Mouse (Mus musculus): ENCODE data around the gene Mars.

DNA sequence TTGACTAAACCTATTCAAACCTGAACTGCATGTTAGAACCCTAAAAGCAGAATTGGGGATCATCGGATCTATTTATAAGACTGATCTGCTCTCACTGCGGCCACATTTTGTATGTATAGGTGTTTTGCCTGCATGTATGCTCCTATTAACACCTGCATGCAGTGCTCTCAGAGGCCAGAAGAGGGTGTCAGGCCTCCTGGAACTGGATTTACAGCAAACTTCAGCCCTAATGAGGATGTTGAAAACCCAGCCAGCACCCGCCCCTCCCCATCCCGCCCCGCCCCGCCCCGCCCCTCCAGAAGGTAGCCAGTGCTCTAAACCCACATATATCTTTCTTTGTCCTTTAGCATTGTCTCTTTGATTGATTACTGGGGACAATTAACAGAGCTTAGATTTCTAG is 12.9 kb upstream of the Mars start:
- no peak for TF ChIP-seq ZC3H11A (IDR thresholded peaks at IDR 0.05; ENCODE audit: low read depth, low read length)
- TF ChIP-seq HCFC1 (IDR thresholded peaks at IDR 0.05; ENCODE audit: low read depth, low read length), result 0 out of 2 replicates have a peak, but pooled peaks have one; percentile 44
- no peak for TF ChIP-seq POLR2A (IDR thresholded peaks at IDR 0.05; ENCODE audit: control insufficient read depth in 1 of 2, insufficient read depth in 1 of 2, low read depth in 1 of 2, low read length in 2 of 2, poor library complexity in 1 of 2)
- TF ChIP-seq CTCF (IDR thresholded peaks at IDR 0.05 in 2 of 3, conservative IDR thresholded peaks at IDR 0.05 in 1 of 3; ENCODE audit: control insufficient read depth in 1 of 3, insufficient read depth in 1 of 3, low read depth in 2 of 3, low read length in 3 of 3, poor library complexity in 1 of 3, severe bottlenecking in 1 of 3), result peak; percentile 49 to 66 (median 60)
- TF ChIP-seq USF1 (IDR thresholded peaks at IDR 0.05; ENCODE audit: low read depth, low read length), result no peak
- TF ChIP-seq CHD2 (IDR thresholded peaks at IDR 0.05; ENCODE audit: low read length), result no peak
- TF ChIP-seq POLR2AphosphoS2 (IDR thresholded peaks at IDR 0.05; ENCODE audit: low read length), result no peak
- 0 out of 2 replicates have a peak, but pooled peaks have one; percentile 40 for TF ChIP-seq MYC (IDR thresholded peaks at IDR 0.05; ENCODE audit: low read depth, low read length)
